Mouse (Mus musculus) heart, embryonic 14.5 days (tissue): ENCODE results near the gene Gm7073. TPM values are rescaled to one million over a fixed set of nuclear protein-coding genes. Genes with fewer than 3 reads are reported as not detected.
A peak's percentile ranks its signal among the peaks of the same experiment; 100 is the strongest.

ENCODE experiments used
- ATAC-seq: fragments of 200-750 bp; cut with Nextera tagmentation; 2 replicates; pipeline ENCODE4 v1.8.0; 2017; ENCODE audit warnings: low read depth, moderate TSS enrichment; ENCODE audit not compliant: insufficient number of reproducible peaks, insufficient read depth, low FRiP score
- H3K27ac ChIP-seq, 2 experiments: fragments of 200-500 bp in 1 of 2; fragments of 300-500 bp in 1 of 2; sonication (generic) in 1 of 2; replicated peaks in 1 of 2; 2 replicates each; pipeline ENCODE4 v1.5.1; 2012 to 2014; ENCODE audit warnings: low read depth in 2 of 2, low read length in 2 of 2, control low read depth in 1 of 2, mild to moderate bottlenecking in 1 of 2, mixed read lengths in 1 of 2; ENCODE audit not compliant: control insufficient read depth in 1 of 2, insufficient read depth in 1 of 2
- H3K27me3 ChIP-seq: fragments of 300-500 bp; sonication (generic); 2 replicates; pipeline ENCODE4 v1.6.1; 2014; ENCODE audit warnings: mild to moderate bottlenecking, low read length, control low read depth; ENCODE audit not compliant: control insufficient read depth, insufficient read depth
- H3K36me3 ChIP-seq: fragments of 300-500 bp; sonication (generic); 2 replicates; pipeline ENCODE4 v1.6.1; 2014; ENCODE audit warnings: mild to moderate bottlenecking, control low read depth, low read length, mixed read lengths; ENCODE audit not compliant: control insufficient read depth, insufficient read depth
- H3K4me1 ChIP-seq, 2 experiments: fragments of 200-500 bp in 1 of 2; fragments of 300-500 bp in 1 of 2; sonication (generic) in 1 of 2; 2 replicates each; pipeline ENCODE4 v1.6.1; 2012 to 2014; ENCODE audit warnings: low read length in 2 of 2, control low read depth in 1 of 2, mixed read lengths in 1 of 2; ENCODE audit not compliant: control insufficient read depth in 2 of 2, insufficient read depth in 2 of 2
- H3K4me2 ChIP-seq: fragments of 300-500 bp; sonication (generic); 2 replicates; pipeline ENCODE4 v1.6.1; 2014; ENCODE audit warnings: mild to moderate bottlenecking, low read length
- H3K4me3 ChIP-seq, 2 experiments: fragments of 200-500 bp in 1 of 2; fragments of 300-500 bp in 1 of 2; sonication (generic) in 1 of 2; 2 replicates each; pipeline ENCODE4 v1.5.1; 2012 to 2014; ENCODE audit warnings: low read length in 2 of 2, mild to moderate bottlenecking in 2 of 2, control low read depth in 1 of 2, low read depth in 1 of 2, moderate library complexity in 1 of 2; ENCODE audit not compliant: control insufficient read depth in 1 of 2, insufficient read depth in 1 of 2
- H3K9ac ChIP-seq: fragments of 300-500 bp; sonication (generic); 2 replicates; pipeline ENCODE4 v1.6.1; 2014; ENCODE audit warnings: mild to moderate bottlenecking, low read length
- H3K9me3 ChIP-seq: fragments of 300-500 bp; sonication (generic); 2 replicates; pipeline ENCODE4 v1.6.1; 2016; ENCODE audit warnings: low read length, control low read depth; ENCODE audit not compliant: control insufficient read depth
- WGBS: fragments of 180-500 bp; shearing (Covaris S2); extraction: QIAGEN DNeasy Blood & Tissue Kit; methylation state at CpG from one replicate; pipeline ENCODE4 v1.1.7; 2014; 5-methylcytosine and 5-hydroxymethylcytosine counted together
- polyA plus RNA-seq: library from polyadenylated mRNA; unstranded; fragments of >200 nt; fragmentation: Nextera tagmentation; extraction: Ambion mirVana; gene quantifications from 2 replicates; pipeline ENCODE4 v1.2.1, GENCODE M21; 2014

Gene Gm7073
- polyA plus RNA-seq, 1 experiment from 2014 or later = not detected

- Histone ChIP-seq H3K9ac (no peak overlapping the region), H3K36me3 (no peaks in the 10 kb centered on the region), H3K4me1 (no peaks in the 10 kb centered on the region), H3K9me3 (no peaks in the 10 kb centered on the region), H3K4me3 (no peak overlapping the region), H3K27me3 (no peaks in the 10 kb centered on the region), H3K4me2 (no peak overlapping the region), H3K27ac (no peak overlapping the region)
- no peak for ATAC-seq
- WGBS = 62% methylated on average over 4 of the region's 4 CpGs
These were observed 133.4 kb downstream of the Gm7073 start for GRCm38 (mm10) chrX:60405681-60406080.

GRCm38 (mm10) chrX:60404668-60405044, 134.4 kb downstream of the Gm7073 start:
- Histone ChIP-seq H3K36me3 (no peaks in the 10 kb centered on the region), H3K9me3 (no peaks in the 10 kb centered on the region), H3K9ac (peak overlapping the region; percentile 91), H3K27me3 (no peaks in the 10 kb centered on the region), H3K4me3 (peak overlapping the region; percentile 46 to 69), H3K4me2 (peak overlapping the region; percentile 50), H3K27ac (peak overlapping the region; percentile 63 to 96), H3K4me1 (no peaks in the 10 kb centered on the region)
- 13% methylated on average over 15 of the region's 17 CpGs for WGBS
- ATAC-seq = peak; percentile 93

GRCm38 (mm10) chrX:60403764-60404667, 135.0 kb downstream of the Gm7073 start:
- peak; percentile 85 for ATAC-seq
- WGBS = 11% methylated on average over 84 of the region's 126 CpGs
- no peaks in the 10 kb centered on the region for H3K9me3 ChIP-seq
- peak overlapping the region; percentile 63 to 96 for H3K27ac ChIP-seq
- H3K9ac ChIP-seq = peak overlapping the region; percentile 91
- no peaks in the 10 kb centered on the region for H3K27me3 ChIP-seq
- H3K4me2 ChIP-seq = peak overlapping the region; percentile 76
- H3K4me1 ChIP-seq = no peaks in the 10 kb centered on the region
- H3K36me3 ChIP-seq = no peaks in the 10 kb centered on the region
- H3K4me3 ChIP-seq = peak overlapping the region; percentile 68 to 69

- ATAC-seq = 0 out of 2 replicates have a peak, but pooled peaks have one; percentile 2
- H3K4me3 ChIP-seq = peak overlapping the region; percentile 68 to 69
- WGBS = 19% methylated on average over 46 of the region's 46 CpGs
- H3K27ac ChIP-seq = no peak overlapping the region
- no peaks in the 10 kb centered on the region for H3K4me1 ChIP-seq
- peak overlapping the region; percentile 76 for H3K4me2 ChIP-seq
- H3K9ac ChIP-seq = peak overlapping the region; percentile 79
- H3K9me3 ChIP-seq = no peaks in the 10 kb centered on the region
- no peaks in the 10 kb centered on the region for H3K27me3 ChIP-seq
- H3K36me3 ChIP-seq = no peaks in the 10 kb centered on the region
These were observed 135.8 kb downstream of the Gm7073 start for GRCm38 (mm10) chrX:60403062-60403763.

- Histone ChIP-seq H3K27me3 (no peaks in the 10 kb centered on the region), H3K36me3 (no peaks in the 10 kb centered on the region), H3K9me3 (no peaks in the 10 kb centered on the region), H3K9ac (no peak overlapping the region), H3K4me3 (no peak overlapping the region), H3K4me2 (no peak overlapping the region), H3K4me1 (no peaks in the 10 kb centered on the region), H3K27ac (no peak overlapping the region)
- WGBS = 64% methylated on average over 4 of the region's 4 CpGs
- ATAC-seq = no peak
These were observed 144.8 kb downstream of the Gm7073 start for GRCm38 (mm10) chrX:60394292-60394691.

- 78% methylated on average over 1 of the region's 1 CpGs for WGBS
- no peak overlapping the region for H3K9ac ChIP-seq
- no peaks in the 10 kb centered on the region for H3K36me3 ChIP-seq
- no peak overlapping the region for H3K27ac ChIP-seq
- H3K4me3 ChIP-seq = no peak overlapping the region
- H3K4me1 ChIP-seq = no peaks in the 10 kb centered on the region
- no peaks in the 10 kb centered on the region for H3K9me3 ChIP-seq
- H3K4me2 ChIP-seq = no peak overlapping the region
- no peaks in the 10 kb centered on the region for H3K27me3 ChIP-seq
- ATAC-seq = no peak
These were observed 152.2 kb downstream of the Gm7073 start for GRCm38 (mm10) chrX:60386852-60387251.
